Mouse (Mus musculus) bone marrow, adult 2 months (tissue): ENCODE measurements around the gene Dock1. TPM values are rescaled to one million over a fixed set of nuclear protein-coding genes. Genes with fewer than 3 reads are reported as not detected.

Experiments used
- H3K27ac ChIP-seq: fragments of 200-500 bp; 2 replicates; pipeline ENCODE4 v1.5.1; 2012; ENCODE audit warnings: low read depth, mild to moderate bottlenecking, control low read depth, inconsistent platforms, low read length; ENCODE audit not compliant: control insufficient read depth, poor library complexity, insufficient read depth
- H3K4me1 ChIP-seq: fragments of 200-500 bp; 2 replicates; pipeline ENCODE4 v1.6.1; 2011; ENCODE audit warnings: low read length; ENCODE audit not compliant: control insufficient read depth, insufficient read depth
- H3K4me3 ChIP-seq: fragments of 200-500 bp; replicated peaks from 2 replicates; pipeline ENCODE3; 2011; ENCODE audit warnings: mild to moderate bottlenecking, low read depth, low read length, control low read depth; ENCODE audit not compliant: control insufficient read depth
- CTCF ChIP-seq: fragments of 200-500 bp; IDR thresholded peaks from 2 replicates; pipeline ENCODE4 v1.5.1; 2011; ENCODE audit warnings: low read length, control low read depth; ENCODE audit not compliant: control insufficient read depth, insufficient read depth
- POLR2A ChIP-seq: fragments of 200-500 bp; IDR thresholded peaks from 2 replicates; pipeline ENCODE4 v1.6.1; 2011; ENCODE audit warnings: low read depth, mild to moderate bottlenecking, control low read depth, low read length, borderline replicate concordance; ENCODE audit not compliant: control insufficient read depth
- WGBS: fragments of 180-500 bp; shearing (Covaris S2); methylation state at CpG from one replicate; pipeline ENCODE4 v1.1.7; 2018; 5-methylcytosine and 5-hydroxymethylcytosine counted together
- polyA plus RNA-seq: library from polyadenylated mRNA; stranded (reverse); fragments of >200 nt; gene quantifications from 2 replicates; pipeline ENCODE4 v1.2.4, GENCODE M21; 2011; ENCODE audit warnings: low replicate concordance; ENCODE audit not compliant: missing spikeins, insufficient read depth, insufficient read length

Dock1 gene
- polyA plus RNA-seq, 1 experiment, result 9.2 TPM

- H3K4me1 ChIP-seq, result no peaks in the 10 kb centered on the region
- TF ChIP-seq POLR2A (no peak), CTCF (no peak)
- H3K4me3 ChIP-seq, result no peak overlapping the region
- H3K27ac ChIP-seq, result no peak overlapping the region
- 79% methylated on average over 2 of the region's 2 CpGs for WGBS
Observed at GRCm38 (mm10) chr7:134899462-134899861, 229.0 kb downstream of the Dock1 start.

DNA sequence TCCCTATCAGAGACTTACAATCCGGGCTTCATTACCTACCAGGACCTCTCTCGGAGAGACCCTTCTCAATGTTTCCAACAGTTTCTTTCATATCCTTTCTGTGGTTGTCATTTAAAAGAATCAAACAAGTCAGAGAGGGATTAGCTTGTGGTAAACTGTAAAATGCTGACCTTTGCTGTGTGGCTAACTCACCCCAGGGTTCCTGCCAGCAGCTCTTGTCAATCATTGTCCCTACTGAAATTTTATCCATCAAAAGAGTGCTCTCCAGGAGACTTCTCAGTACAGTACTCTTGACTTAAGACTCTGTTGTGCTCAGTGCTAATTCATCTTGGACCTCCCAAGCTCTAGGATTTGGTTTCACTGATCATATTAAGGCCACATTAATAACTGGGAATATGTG lies 231.5 kb downstream of the Dock1 start:
- TF ChIP-seq POLR2A (no peak), CTCF (no peak)
- H3K4me3 ChIP-seq, result no peak overlapping the region
- WGBS, result 83% methylated on average over 2 of the region's 2 CpGs
- H3K27ac ChIP-seq, result no peak overlapping the region
- no peaks in the 10 kb centered on the region for H3K4me1 ChIP-seq

GRCm38 (mm10) chr7:134931886-134932285 lies 261.4 kb downstream of the Dock1 start:
- TF ChIP-seq CTCF (no peak), POLR2A (no peak)
- Histone ChIP-seq H3K27ac (no peak overlapping the region), H3K4me3 (no peak overlapping the region), H3K4me1 (no peaks in the 10 kb centered on the region)
- 66% methylated on average over 2 of the region's 2 CpGs for WGBS

DNA sequence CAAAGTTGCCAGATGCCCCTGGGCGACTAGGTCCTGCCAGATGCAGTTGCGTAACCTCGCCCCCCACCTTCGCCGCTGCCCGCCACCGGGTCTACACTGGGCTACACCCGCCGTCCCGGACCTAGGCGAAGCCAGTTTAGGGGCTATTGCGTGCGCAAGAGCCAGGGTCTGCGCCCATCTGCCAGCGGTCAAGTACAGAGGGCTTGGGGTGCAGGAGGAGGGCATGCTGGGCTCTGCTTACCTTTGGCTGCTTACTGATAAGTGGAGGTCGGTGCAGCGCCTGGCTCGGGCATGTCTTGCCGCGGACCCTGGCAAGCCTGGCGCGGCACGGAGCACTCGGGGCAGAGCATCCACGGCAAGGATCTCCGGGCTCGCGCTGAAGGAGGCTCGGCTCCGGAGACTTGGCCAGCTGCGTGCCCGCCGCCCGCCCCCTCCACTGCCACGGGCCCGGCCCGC lies 267.0 kb downstream of the Dock1 start:
- no peak overlapping the region for H3K27ac ChIP-seq
- H3K4me1 ChIP-seq, result no peaks in the 10 kb centered on the region
- no peak overlapping the region for H3K4me3 ChIP-seq
- TF ChIP-seq CTCF (no peak), POLR2A (no peak)
- 4% methylated on average over 37 of the region's 37 CpGs for WGBS

GRCm38 (mm10) chr7:134937927-134938609 lies 267.6 kb downstream of the Dock1 start, which contains the start of gene Fam196a:
Gene Fam196a, minus strand, starts transcription at chr7:134938430.
- Histone ChIP-seq H3K4me1 (no peaks in the 10 kb centered on the region), H3K4me3 (no peak within 1 kb of the TSS), H3K27ac (no peak within 1 kb of the TSS)
- TF ChIP-seq POLR2A (no peak), CTCF (no peak)
- 4% methylated on average over 63 of the region's 71 CpGs for WGBS

DNA sequence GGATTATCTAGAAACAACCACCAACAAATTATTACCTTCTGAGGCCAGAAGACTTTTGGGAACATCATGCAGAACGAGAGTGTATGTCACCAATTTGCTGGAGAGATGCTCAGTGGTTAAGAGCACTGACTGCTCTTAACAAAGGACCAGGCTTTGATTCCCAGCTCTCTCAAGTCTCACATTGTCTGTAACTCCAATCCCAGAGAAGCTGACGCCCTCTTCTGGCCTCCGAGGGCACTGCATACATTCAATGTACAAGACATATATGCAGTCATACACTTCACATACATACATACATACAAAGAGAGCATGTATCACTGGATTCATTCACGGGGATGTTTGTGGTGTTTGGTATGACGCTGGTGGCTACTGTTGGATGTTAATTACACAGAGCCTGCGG lies 271.4 kb downstream of the Dock1 start:
- 81% methylated on average over 6 of the region's 6 CpGs for WGBS
- no peak for TF ChIP-seq CTCF
- TF ChIP-seq POLR2A, result no peak
- no peak overlapping the region for H3K27ac ChIP-seq
- no peak overlapping the region for H3K4me3 ChIP-seq
- no peaks in the 10 kb centered on the region for H3K4me1 ChIP-seq

GRCm38 (mm10) chr7:134943063-134943462 lies 272.6 kb downstream of the Dock1 start:
- no peak overlapping the region for H3K27ac ChIP-seq
- no peaks in the 10 kb centered on the region for H3K4me1 ChIP-seq
- 74% methylated on average over 6 of the region's 6 CpGs for WGBS
- no peak for TF ChIP-seq POLR2A
- no peak for TF ChIP-seq CTCF
- no peak overlapping the region for H3K4me3 ChIP-seq

GRCm38 (mm10) chr7:134943701-134944100 lies 273.2 kb downstream of the Dock1 start:
- Histone ChIP-seq H3K27ac (no peak overlapping the region), H3K4me1 (no peaks in the 10 kb centered on the region), H3K4me3 (no peak overlapping the region)
- no peak for TF ChIP-seq CTCF
- no peak for TF ChIP-seq POLR2A
- WGBS, result 73% methylated on average over 7 of the region's 7 CpGs

DNA sequence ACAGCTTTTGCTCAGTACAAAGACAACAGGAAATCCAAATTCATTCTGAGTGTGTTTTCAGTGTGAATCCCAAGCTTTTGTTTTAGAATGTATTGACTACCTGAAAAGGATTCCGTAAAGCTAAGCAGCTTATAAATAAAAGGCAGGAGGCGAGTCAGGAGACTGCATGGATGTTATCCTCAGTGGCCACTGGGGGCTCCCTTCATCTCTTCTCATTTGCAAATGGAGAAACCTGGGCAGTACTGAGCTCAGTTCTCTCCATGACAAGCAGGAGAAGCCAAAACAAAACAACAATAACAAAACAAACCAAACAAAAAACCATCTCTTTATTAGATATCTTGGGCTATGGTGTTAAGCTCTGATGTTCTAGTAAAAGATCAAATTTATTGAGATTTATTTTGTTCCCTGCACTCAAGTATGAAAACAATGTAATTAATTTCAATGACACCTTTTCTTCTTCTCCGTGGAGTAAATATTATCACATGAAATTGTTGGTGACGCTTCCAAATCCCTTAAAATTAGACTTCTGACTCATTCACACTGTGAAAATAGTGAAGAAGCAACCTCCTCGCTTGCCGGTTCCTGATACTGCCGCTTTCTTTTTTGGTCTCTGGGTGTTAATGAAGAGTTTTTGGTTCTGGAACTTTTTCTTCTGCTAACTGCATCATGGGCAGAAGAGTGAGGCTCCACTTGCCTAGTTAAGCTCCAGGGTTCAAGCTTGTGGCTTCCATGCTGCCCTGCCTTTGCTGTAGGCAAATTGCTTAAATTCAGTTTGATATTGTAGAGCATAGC lies 275.7 kb downstream of the Dock1 start:
- H3K27ac ChIP-seq, result no peak overlapping the region
- H3K4me1 ChIP-seq, result no peaks in the 10 kb centered on the region
- TF ChIP-seq POLR2A, result no peak
- TF ChIP-seq CTCF, result no peak
- H3K4me3 ChIP-seq, result no peak overlapping the region
- WGBS, result 86% methylated on average over 7 of the region's 7 CpGs
